Mouse (Mus musculus) frontal cortex, postnatal 14 days (tissue): ENCODE measurements around the gene Lsm7.
A peak's percentile ranks its signal among the peaks of the same experiment; 100 is the strongest.

Experiments used
- DNase-seq, 2 experiments: peaks; one replicate each; pipeline ENCODE4 v3.0.0; 2022; ENCODE audit warnings: low spot score in 2 of 2

The Lsm7 gene

GRCm38 (mm10) chr10:80854913-80855748 lies at the start of gene Lsm7, which contains the start of gene Sppl2b:
Gene Lsm7 (minus strand): TSS chr10:80855209.
Gene Sppl2b (plus strand): TSS chr10:80855275.
- DNase-seq = peak; percentile 91 to 96

- no peak for DNase-seq
Observed at GRCm38 (mm10) chr10:80904709-80905108, 49.7 kb upstream of the Lsm7 start.

- DNase-seq = no peak
Observed at GRCm38 (mm10) chr10:80904004-80904693, 49.1 kb upstream of the Lsm7 start.

- DNase-seq = no peak
Observed at GRCm38 (mm10) chr10:80903282-80903681, 48.3 kb upstream of the Lsm7 start.

- DNase-seq = no peak
Observed at GRCm38 (mm10) chr10:80902273-80902940, 47.4 kb upstream of the Lsm7 start.

GRCm38 (mm10) chr10:80901409-80902272 lies 46.6 kb upstream of the Lsm7 start:
- no peak for DNase-seq

- DNase-seq = peak; percentile 97 to 99
Observed at GRCm38 (mm10) chr10:80900318-80901247, 45.6 kb upstream of the Lsm7 start, which contains the start of gene Timm13. Gene Timm13 (minus strand): TSS chr10:80900969.

GRCm38 (mm10) chr10:80899591-80900317 lies 44.7 kb upstream of the Lsm7 start:
- no peak for DNase-seq

GRCm38 (mm10) chr10:80899074-80899473 lies 44.1 kb upstream of the Lsm7 start:
- DNase-seq = no peak

GRCm38 (mm10) chr10:80897861-80898510 lies 43.0 kb upstream of the Lsm7 start:
- DNase-seq = peak in 1 of 2 experiments; percentile 55

- DNase-seq = no peak
Observed at GRCm38 (mm10) chr10:80896581-80897485, 41.8 kb upstream of the Lsm7 start.

GRCm38 (mm10) chr10:80895697-80896096 lies 40.7 kb upstream of the Lsm7 start:
- no peak for DNase-seq

GRCm38 (mm10) chr10:80895100-80895499 lies 40.1 kb upstream of the Lsm7 start:
- no peak for DNase-seq

- no peak for DNase-seq
Observed at GRCm38 (mm10) chr10:80887181-80887580, 32.2 kb upstream of the Lsm7 start.

GRCm38 (mm10) chr10:80881301-80881700 lies 26.3 kb upstream of the Lsm7 start:
- DNase-seq = peak; percentile 65 to 68

- no peak for DNase-seq
Observed at GRCm38 (mm10) chr10:80880901-80881300, 25.9 kb upstream of the Lsm7 start.

GRCm38 (mm10) chr10:80880131-80880641 lies 25.2 kb upstream of the Lsm7 start:
- peak in 1 of 2 experiments; percentile 54 for DNase-seq

- no peak for DNase-seq
Observed at GRCm38 (mm10) chr10:80876594-80876993, 21.6 kb upstream of the Lsm7 start.
